Mouse (Mus musculus) liver, postnatal 0 days (tissue): Measurements from ENCODE around the gene Tmcc3.

Experiments
- CTCF ChIP-seq: sonication (generic); IDR thresholded peaks from 2 replicates; pipeline ENCODE4 v1.5.1; 2016; ENCODE audit warnings: antibody characterized with exemption, low read depth
- EP300 ChIP-seq: IDR thresholded peaks from 2 replicates; pipeline ENCODE4 v1.6.1; 2016; ENCODE audit warnings: antibody characterized with exemption, low read depth, mild to moderate bottlenecking

DNA sequence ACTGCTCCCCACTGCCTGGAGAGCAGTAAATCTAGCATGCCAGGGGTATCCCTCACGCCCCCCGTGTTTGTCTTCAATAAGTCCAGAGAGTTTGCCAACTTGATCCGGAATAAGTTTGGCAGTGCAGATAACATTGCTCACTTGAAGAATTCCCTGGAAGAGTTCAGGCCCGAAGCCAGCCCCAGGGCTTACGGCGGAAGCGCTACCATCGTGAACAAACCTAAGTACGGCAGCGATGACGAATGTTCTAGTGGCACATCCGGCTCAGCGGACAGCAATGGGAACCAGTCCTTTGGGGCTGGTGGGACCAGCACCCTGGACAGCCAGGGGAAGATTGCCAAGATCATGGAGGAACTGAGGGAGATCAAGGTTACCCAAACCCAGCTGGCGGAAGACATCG, 267.1 kb downstream of the Tmcc3 start:
- TF ChIP-seq EP300 (no peak), CTCF (no peak)
